Mouse (Mus musculus): ENCODE measurements around the gene Dbr1. TPM values are rescaled to one million over a fixed set of nuclear protein-coding genes. Genes with fewer than 3 reads are reported as not detected.

The Dbr1 gene
- total and polyA plus RNA-seq, 3 experiments: 51.6 to 53.7 TPM; not detected in 1

DNA sequence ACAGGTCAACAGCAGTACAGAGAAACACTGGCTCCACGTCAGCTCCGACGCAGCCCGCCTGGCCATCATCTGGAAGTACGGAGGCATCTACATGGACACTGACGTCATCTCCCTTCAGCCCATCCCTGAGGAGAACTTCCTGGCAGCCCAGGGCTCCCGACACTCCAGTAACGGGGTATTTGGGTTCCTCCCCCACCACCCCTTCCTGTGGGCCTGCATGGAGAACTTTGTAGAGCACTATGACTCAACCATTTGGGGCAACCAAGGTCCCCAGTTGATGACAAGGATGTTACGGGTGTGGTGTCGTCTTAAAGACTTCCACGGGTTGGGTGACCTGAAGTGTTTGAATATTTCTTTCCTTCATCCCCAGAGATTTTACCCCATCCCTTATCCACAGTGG is 44.6 kb downstream of the Dbr1 start (continued):
- TF ChIP-seq ZC3H11A (IDR thresholded peaks at IDR 0.05; ENCODE audit: low read depth, low read length) (no peak), UBTF (IDR thresholded peaks at IDR 0.05; ENCODE audit: borderline replicate concordance, insufficient read depth, low read depth, low read length) (no peak), CHD2 (IDR thresholded peaks at IDR 0.05; ENCODE audit: low read length) (no peak), ELF1 (IDR thresholded peaks at IDR 0.05; ENCODE audit: low read depth, low read length) (no peak)

- Histone ChIP-seq H3K4me3 (ENCODE audit: control insufficient read depth in 1 of 2, insufficient read depth in 1 of 2, low read depth in 2 of 2, low read length in 2 of 2) (no peak overlapping the region), H3K79me2 (ENCODE audit: control insufficient read depth, insufficient read depth, low read length, poor library complexity) (no peaks in the 10 kb centered on the region), H3K4me1 (ENCODE audit: control insufficient read depth in 1 of 2, insufficient read depth in 2 of 2, low read length in 2 of 2) (no peaks in the 10 kb centered on the region), H3K36me3 (ENCODE audit: control insufficient read depth in 1 of 2, insufficient read depth in 2 of 2, low read length in 2 of 2) (no peaks in the 10 kb centered on the region), H3K9me3 (replicated peaks; ENCODE audit: insufficient read depth, low read length) (no peaks in the 10 kb centered on the region), H3K27ac (ENCODE audit: control insufficient read depth, low read depth, low read length) (no peak overlapping the region), H3K27me3 (ENCODE audit: control insufficient read depth in 1 of 2, insufficient read depth in 2 of 2, low read length in 2 of 2) (no peaks in the 10 kb centered on the region), H3K9ac (ENCODE audit: control insufficient read depth, low read depth, low read length, poor library complexity, severe bottlenecking) (no peak overlapping the region)
- DNase-seq (ENCODE audit: low read depth, low spot score): peak; percentile 41
- TF ChIP-seq POLR2AphosphoS5 (IDR thresholded peaks at IDR 0.05; ENCODE audit: borderline replicate concordance, low read depth, low read length): no peak
- peak; percentile 55 to 80; a peak in 3 of 4 replicates for TF ChIP-seq EP300 (IDR thresholded peaks at IDR 0.05; ENCODE audit: low read depth in 1 of 2, low read length in 2 of 2)
- TF ChIP-seq TCF12 (IDR thresholded peaks at IDR 0.05; ENCODE audit: low read depth, low read length): peak; percentile 60; the same call in 1 of the 2 replicates
- TF ChIP-seq POLR2AphosphoS2 (IDR thresholded peaks at IDR 0.05; ENCODE audit: low read length): no peak
- TF ChIP-seq RAD21 (IDR thresholded peaks at IDR 0.05; ENCODE audit: low read depth, low read length): no peak
- TF ChIP-seq TAL1 (IDR thresholded peaks at IDR 0.05; ENCODE audit: low read length): peak; percentile 64
- peak; percentile 68 for TF ChIP-seq GATA1 (IDR thresholded peaks at IDR 0.05; ENCODE audit: low read depth, low read length)
- no peak for TF ChIP-seq MXI1 (IDR thresholded peaks at IDR 0.05; ENCODE audit: low read depth, low read length)
- no peak for TF ChIP-seq ZKSCAN1 (IDR thresholded peaks at IDR 0.05; ENCODE audit: low read depth, low read length)
Measured at GRCm38 (mm10) chr9:99622034-99622433, 46.4 kb downstream of the Dbr1 start.

DNA sequence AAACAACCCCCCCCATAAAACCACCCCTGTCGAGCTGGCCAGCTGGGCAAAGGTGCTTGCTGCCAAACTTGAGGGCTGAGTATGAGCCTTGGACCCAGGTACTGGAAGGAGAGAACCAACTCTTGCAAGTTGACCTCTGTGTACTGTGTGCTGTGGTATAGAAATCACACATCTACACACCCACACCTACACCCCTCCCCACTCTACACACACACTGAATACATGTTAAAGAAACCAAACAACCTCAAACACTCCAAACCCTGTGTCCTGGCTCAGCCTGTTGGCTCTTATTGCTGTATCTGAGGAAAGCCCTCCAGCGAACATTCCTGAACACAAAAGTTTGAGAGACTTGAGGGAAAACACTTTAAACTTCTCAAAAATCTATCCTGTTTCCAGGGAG is 47.4 kb downstream of the Dbr1 start:
- Histone ChIP-seq H3K4me3 (ENCODE audit: control insufficient read depth in 1 of 2, insufficient read depth in 1 of 2, low read depth in 2 of 2, low read length in 2 of 2) (no peak overlapping the region), H3K36me3 (ENCODE audit: control insufficient read depth in 1 of 2, insufficient read depth in 2 of 2, low read length in 2 of 2) (no peaks in the 10 kb centered on the region), H3K79me2 (ENCODE audit: control insufficient read depth, insufficient read depth, low read length, poor library complexity) (no peaks in the 10 kb centered on the region), H3K4me1 (ENCODE audit: control insufficient read depth in 1 of 2, insufficient read depth in 2 of 2, low read length in 2 of 2) (no peaks in the 10 kb centered on the region), H3K27me3 (ENCODE audit: control insufficient read depth in 1 of 2, insufficient read depth in 2 of 2, low read length in 2 of 2) (no peaks in the 10 kb centered on the region), H3K9me3 (replicated peaks; ENCODE audit: insufficient read depth, low read length) (no peaks in the 10 kb centered on the region), H3K9ac (ENCODE audit: control insufficient read depth, low read depth, low read length, poor library complexity, severe bottlenecking) (no peak overlapping the region), H3K27ac (ENCODE audit: control insufficient read depth, low read depth, low read length) (no peak overlapping the region)
- DNase-seq (ENCODE audit: low read depth, low spot score): no peak
- TF ChIP-seq CHD1 (IDR thresholded peaks at IDR 0.05; ENCODE audit: low read depth, low read length): no peak
- no peak for TF ChIP-seq ZNF384 (IDR thresholded peaks at IDR 0.05; ENCODE audit: low read depth, low read length)
- no peak for TF ChIP-seq CTCF (IDR thresholded peaks at IDR 0.05 in 2 of 3, conservative IDR thresholded peaks at IDR 0.05 in 1 of 3; ENCODE audit: control insufficient read depth in 1 of 3, insufficient read depth in 1 of 3, low read depth in 2 of 3, low read length in 3 of 3, poor library complexity in 1 of 3, severe bottlenecking in 1 of 3)
- no peak for TF ChIP-seq ETS1 (IDR thresholded peaks at IDR 0.05; ENCODE audit: low read depth, low read length)
- no peak for TF ChIP-seq SMC3 (IDR thresholded peaks at IDR 0.05; ENCODE audit: low read depth, low read length)
- no peak for TF ChIP-seq CHD2 (IDR thresholded peaks at IDR 0.05; ENCODE audit: low read length)
- no peak for TF ChIP-seq MYC (IDR thresholded peaks at IDR 0.05; ENCODE audit: low read depth, low read length)
- TF ChIP-seq E2F4 (IDR thresholded peaks at IDR 0.05; ENCODE audit: borderline replicate concordance, low read depth, low read length): no peak
- no peak for TF ChIP-seq ZKSCAN1 (IDR thresholded peaks at IDR 0.05; ENCODE audit: low read depth, low read length)
- no peak for TF ChIP-seq TBP (IDR thresholded peaks at IDR 0.05; ENCODE audit: low read depth, low read length)
- TF ChIP-seq MAZ (IDR thresholded peaks at IDR 0.05; ENCODE audit: low read depth, low read length): no peak
- TF ChIP-seq MAFK (IDR thresholded peaks at IDR 0.05; ENCODE audit: borderline replicate concordance, low read depth, low read length): no peak
- TF ChIP-seq GABPA (IDR thresholded peaks at IDR 0.05; ENCODE audit: low read depth, low read length): no peak
- TF ChIP-seq BHLHE40 (IDR thresholded peaks at IDR 0.05; ENCODE audit: borderline replicate concordance, low read depth, low read length): no peak
- TF ChIP-seq POLR2AphosphoS5 (IDR thresholded peaks at IDR 0.05; ENCODE audit: borderline replicate concordance, low read depth, low read length): no peak

Data from MEL (cell line).